Mouse (Mus musculus): ENCODE data around the gene Ptchd4. TPM values are rescaled to one million over a fixed set of nuclear protein-coding genes. Genes with fewer than 3 reads are reported as not detected.

Gene Ptchd4
- polyA plus RNA-seq, 2 experiments, result not detected

DNA sequence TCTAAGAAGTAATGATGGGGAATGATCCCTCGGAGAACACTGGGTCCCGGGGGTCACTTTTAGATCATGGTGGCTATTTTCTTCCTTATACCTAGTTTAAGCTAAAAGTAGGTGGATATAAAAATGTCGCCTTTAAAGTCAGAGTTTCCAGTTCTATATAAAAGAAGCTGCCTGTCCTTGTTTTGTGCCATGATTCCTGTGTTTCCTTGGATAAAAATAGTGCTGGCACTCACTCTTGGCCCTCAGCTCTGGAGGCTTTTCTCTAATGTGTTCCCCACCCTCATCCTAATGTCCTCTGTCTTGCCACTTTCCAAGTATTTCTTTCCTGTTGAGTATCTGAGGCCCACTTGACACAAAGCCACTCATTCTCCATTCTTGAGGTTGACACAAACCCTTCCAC is 79.6 kb downstream of the Ptchd4 start:
- no peaks in the 10 kb centered on the region for H3K9me3 ChIP-seq (ENCODE audit: control insufficient read depth, low read length)
- no peak overlapping the region for H3K4me2 ChIP-seq (ENCODE audit: low read depth)
- H3K4me1 ChIP-seq (replicated peaks; ENCODE audit: control insufficient read depth in 2 of 2, insufficient read depth in 2 of 2, low read length in 1 of 2), result no peaks in the 10 kb centered on the region
- 61% methylated on average over 3 of the region's 3 CpGs for WGBS (ENCODE audit: insufficient replicate concordance)
- TF ChIP-seq CTCF (IDR thresholded peaks at IDR 0.05; ENCODE audit: low read depth), result no peak
- no peak for TF ChIP-seq EP300 (IDR thresholded peaks at IDR 0.05; ENCODE audit: low read depth)
- H3K27ac ChIP-seq, result no peak overlapping the region
- no peaks in the 10 kb centered on the region for H3K27me3 ChIP-seq (ENCODE audit: control insufficient read depth, insufficient read depth, low read length)
- no peak overlapping the region for H3K4me3 ChIP-seq (ENCODE audit: insufficient read depth in 1 of 2, low read depth in 2 of 2, low read length in 2 of 2)
- no peak overlapping the region for H3K9ac ChIP-seq (replicated peaks)
- ATAC-seq (ENCODE audit: insufficient read depth), result no peak
- DNase-seq (ENCODE audit: low read depth in 3 of 3, low spot score in 3 of 3), result no peak
- H3K36me3 ChIP-seq (replicated peaks; ENCODE audit: control insufficient read depth, insufficient read depth, low read depth), result no peaks in the 10 kb centered on the region

DNA sequence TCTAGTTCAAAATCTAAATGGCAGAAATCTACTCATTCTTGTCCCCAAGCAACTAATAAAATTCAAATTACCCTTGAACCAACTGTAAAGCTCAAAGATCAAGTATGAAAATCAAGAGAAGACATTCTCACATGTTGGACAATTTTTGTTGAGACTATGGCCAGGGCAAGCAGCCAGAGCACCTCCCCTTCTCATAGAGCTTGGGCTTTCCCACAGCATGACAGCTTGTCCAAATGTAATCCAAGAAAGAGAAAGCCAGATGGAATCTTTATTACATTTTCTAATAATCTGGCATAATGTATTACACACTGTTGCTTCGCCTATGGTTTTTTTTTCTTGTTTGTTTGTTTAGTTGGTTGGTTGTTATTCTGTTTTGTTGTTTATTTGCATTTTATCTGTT is 102.7 kb downstream of the Ptchd4 start:
- Histone ChIP-seq H3K4me3 (ENCODE audit: insufficient read depth in 1 of 2, low read depth in 2 of 2, low read length in 2 of 2) (no peak overlapping the region), H3K27ac (no peak overlapping the region), H3K9me3 (ENCODE audit: control insufficient read depth, low read length) (no peaks in the 10 kb centered on the region), H3K4me2 (ENCODE audit: low read depth) (no peak overlapping the region), H3K27me3 (ENCODE audit: control insufficient read depth, insufficient read depth, low read length) (no peaks in the 10 kb centered on the region), H3K9ac (replicated peaks) (no peak overlapping the region), H3K4me1 (replicated peaks; ENCODE audit: control insufficient read depth in 2 of 2, insufficient read depth in 2 of 2, low read length in 1 of 2) (no peaks in the 10 kb centered on the region), H3K36me3 (replicated peaks; ENCODE audit: control insufficient read depth, insufficient read depth, low read depth) (no peaks in the 10 kb centered on the region)
- ATAC-seq (ENCODE audit: insufficient read depth), result no peak
- no peak for DNase-seq (ENCODE audit: low read depth in 3 of 3, low spot score in 3 of 3)
- TF ChIP-seq EP300 (IDR thresholded peaks at IDR 0.05; ENCODE audit: low read depth) (no peak), CTCF (IDR thresholded peaks at IDR 0.05; ENCODE audit: low read depth) (no peak)
- 36% methylated on average over 1 of the region's 1 CpGs for WGBS (ENCODE audit: insufficient replicate concordance)

DNA sequence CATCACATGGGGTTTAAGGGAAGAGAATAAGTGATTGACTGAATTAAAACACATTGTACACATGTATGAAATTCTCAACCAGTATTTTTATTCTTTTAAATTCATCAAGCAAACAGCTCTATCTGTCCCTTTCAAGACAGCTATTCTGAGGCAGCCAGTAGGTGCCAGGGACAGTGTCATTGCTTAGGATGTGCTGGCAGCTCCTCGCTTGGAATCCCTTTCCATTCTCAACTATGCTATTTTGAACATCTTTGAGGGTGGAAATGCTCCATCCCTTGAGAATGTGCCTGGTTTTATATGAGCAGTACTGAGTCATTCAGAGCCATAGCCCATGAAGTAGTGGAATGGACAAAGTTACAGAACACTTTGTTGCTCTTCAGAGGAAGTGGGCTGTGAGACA is 112.2 kb downstream of the Ptchd4 start:
- no peak overlapping the region for H3K9ac ChIP-seq (replicated peaks)
- TF ChIP-seq EP300 (IDR thresholded peaks at IDR 0.05; ENCODE audit: low read depth), result no peak
- TF ChIP-seq CTCF (IDR thresholded peaks at IDR 0.05; ENCODE audit: low read depth), result no peak
- H3K36me3 ChIP-seq (replicated peaks; ENCODE audit: control insufficient read depth, insufficient read depth, low read depth), result no peaks in the 10 kb centered on the region
- no peak for ATAC-seq (ENCODE audit: insufficient read depth)
- WGBS (ENCODE audit: insufficient replicate concordance), result 31% methylated on average over 1 of the region's 1 CpGs
- H3K4me3 ChIP-seq (ENCODE audit: insufficient read depth in 1 of 2, low read depth in 2 of 2, low read length in 2 of 2), result no peak overlapping the region
- no peaks in the 10 kb centered on the region for H3K27me3 ChIP-seq (ENCODE audit: control insufficient read depth, insufficient read depth, low read length)
- DNase-seq (ENCODE audit: low read depth in 3 of 3, low spot score in 3 of 3), result no peak
- H3K4me2 ChIP-seq (ENCODE audit: low read depth), result no peak overlapping the region
- no peak overlapping the region for H3K27ac ChIP-seq
- H3K9me3 ChIP-seq (ENCODE audit: control insufficient read depth, low read length), result no peaks in the 10 kb centered on the region
- no peaks in the 10 kb centered on the region for H3K4me1 ChIP-seq (replicated peaks; ENCODE audit: control insufficient read depth in 2 of 2, insufficient read depth in 2 of 2, low read length in 1 of 2)

DNA sequence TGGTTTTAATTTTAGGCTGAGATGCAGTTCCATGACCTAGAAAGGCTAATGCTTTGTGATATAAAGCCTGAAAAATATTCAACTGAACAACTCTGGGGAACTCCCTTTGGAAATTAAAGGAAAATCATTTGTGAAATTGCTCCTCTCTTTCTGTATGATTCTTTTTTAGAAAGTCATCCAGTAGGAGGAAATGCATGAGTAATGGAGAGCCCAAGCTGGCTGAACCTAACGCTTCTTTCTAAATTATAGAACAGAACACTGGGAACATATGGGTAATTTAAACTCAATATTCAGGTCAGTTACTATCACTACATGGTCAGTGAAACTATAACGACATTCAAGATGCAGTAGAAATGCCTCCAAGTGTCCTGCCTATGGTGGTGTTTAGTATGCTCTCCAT is 114.6 kb downstream of the Ptchd4 start:
- 51% methylated on average over 2 of the region's 2 CpGs for WGBS (ENCODE audit: insufficient replicate concordance)
- TF ChIP-seq EP300 (IDR thresholded peaks at IDR 0.05; ENCODE audit: low read depth) (no peak), CTCF (IDR thresholded peaks at IDR 0.05; ENCODE audit: low read depth) (no peak)

GRCm38 (mm10) chr17:42452235-42452634 is 136.5 kb downstream of the Ptchd4 start:
- no peaks in the 10 kb centered on the region for H3K36me3 ChIP-seq (replicated peaks; ENCODE audit: control insufficient read depth, insufficient read depth, low read depth)
- no peaks in the 10 kb centered on the region for H3K9me3 ChIP-seq (ENCODE audit: control insufficient read depth, low read length)
- no peak overlapping the region for H3K27ac ChIP-seq
- ATAC-seq (ENCODE audit: insufficient read depth) (no peak), DNase-seq (ENCODE audit: low read depth in 3 of 3, low spot score in 3 of 3) (no peak)
- H3K9ac ChIP-seq (replicated peaks), result no peak overlapping the region
- no peaks in the 10 kb centered on the region for H3K27me3 ChIP-seq (ENCODE audit: control insufficient read depth, insufficient read depth, low read length)
- no peak overlapping the region for H3K4me2 ChIP-seq (ENCODE audit: low read depth)
- no peak for TF ChIP-seq EP300 (IDR thresholded peaks at IDR 0.05; ENCODE audit: low read depth)
- TF ChIP-seq CTCF (IDR thresholded peaks at IDR 0.05; ENCODE audit: low read depth), result no peak
- 57% methylated on average over 2 of the region's 2 CpGs for WGBS (ENCODE audit: insufficient replicate concordance)
- H3K4me3 ChIP-seq (ENCODE audit: insufficient read depth in 1 of 2, low read depth in 2 of 2, low read length in 2 of 2), result no peak overlapping the region
- no peaks in the 10 kb centered on the region for H3K4me1 ChIP-seq (replicated peaks; ENCODE audit: control insufficient read depth in 2 of 2, insufficient read depth in 2 of 2, low read length in 1 of 2)

More for the DNA sequence above, 114.6 kb downstream of the Ptchd4 start:
- Histone ChIP-seq H3K9ac (replicated peaks) (no peak overlapping the region), H3K27me3 (ENCODE audit: control insufficient read depth, insufficient read depth, low read length) (no peaks in the 10 kb centered on the region), H3K36me3 (replicated peaks; ENCODE audit: control insufficient read depth, insufficient read depth, low read depth) (no peaks in the 10 kb centered on the region), H3K4me1 (replicated peaks; ENCODE audit: control insufficient read depth in 2 of 2, insufficient read depth in 2 of 2, low read length in 1 of 2) (no peaks in the 10 kb centered on the region), H3K4me2 (ENCODE audit: low read depth) (no peak overlapping the region), H3K9me3 (ENCODE audit: control insufficient read depth, low read length) (no peaks in the 10 kb centered on the region), H3K27ac (no peak overlapping the region), H3K4me3 (ENCODE audit: insufficient read depth in 1 of 2, low read depth in 2 of 2, low read length in 2 of 2) (no peak overlapping the region)
- no peak for ATAC-seq (ENCODE audit: insufficient read depth)
- DNase-seq (ENCODE audit: low read depth in 3 of 3, low spot score in 3 of 3), result no peak
